Mouse (Mus musculus) embryonic facial prominence, embryonic 10.5 days (tissue): ENCODE data around the gene Loxl3. TPM values are rescaled to one million over a fixed set of nuclear protein-coding genes. Genes with fewer than 3 reads are reported as not detected.

Source experiments
- DNase-seq: peaks from one replicate; pipeline ENCODE4 v3.0.0-alpha.2; 2017; ENCODE audit warnings: low spot score
- H3K27ac ChIP-seq: fragments of 300-500 bp; sonication (generic); replicated peaks from 2 replicates; pipeline ENCODE4 v1.5.1; 2016; ENCODE audit warnings: mild to moderate bottlenecking
- H3K27me3 ChIP-seq: fragments of 300-500 bp; sonication (generic); replicated peaks from 2 replicates; pipeline ENCODE4 v1.6.1; 2016; ENCODE audit warnings: low read depth, mild to moderate bottlenecking; ENCODE audit not compliant: poor library complexity, severe bottlenecking
- H3K36me3 ChIP-seq: fragments of 300-500 bp; sonication (generic); replicated peaks from 2 replicates; pipeline ENCODE4 v1.6.1; 2016; ENCODE audit warnings: mild to moderate bottlenecking, moderate library complexity
- H3K4me1 ChIP-seq: fragments of 300-500 bp; sonication (generic); 2 replicates; pipeline ENCODE4 v1.6.1; 2016
- H3K4me3 ChIP-seq: fragments of 300-500 bp; sonication (generic); 2 replicates; pipeline ENCODE4 v1.5.1; 2016; ENCODE audit warnings: mild to moderate bottlenecking, moderate library complexity
- H3K9me3 ChIP-seq: fragments of 300-500 bp; sonication (generic); 2 replicates; pipeline ENCODE4 v1.6.1; 2016; ENCODE audit warnings: mild to moderate bottlenecking
- WGBS: fragments of 180-500 bp; shearing (Covaris S2); methylation state at CpG from one replicate; pipeline ENCODE4 v1.1.7; 2016; 5-methylcytosine and 5-hydroxymethylcytosine counted together
- polyA plus RNA-seq: library from polyadenylated mRNA; unstranded; fragments of >200 nt; fragmentation: Nextera tagmentation; extraction: Ambion mirVana; gene quantifications from 2 replicates; pipeline ENCODE4 v1.2.1, GENCODE M21; 2016

Gene Loxl3
- polyA plus RNA-seq, 1 experiment from 2014 or later = 11.4 TPM

- Histone ChIP-seq H3K4me3 (no peak overlapping the region), H3K27me3 (peaks cover 100% of the 10 kb centered on the region), H3K36me3 (no peaks in the 10 kb centered on the region), H3K9me3 (no peaks in the 10 kb centered on the region), H3K4me1 (peaks cover 38% of the 10 kb centered on the region), H3K27ac (no peak overlapping the region)
- no peak for DNase-seq
- WGBS = 37% methylated on average over 8 of the region's 8 CpGs
Observed at GRCm38 (mm10) chr6:83065995-83066394, 32.0 kb downstream of the Loxl3 start.

DNA sequence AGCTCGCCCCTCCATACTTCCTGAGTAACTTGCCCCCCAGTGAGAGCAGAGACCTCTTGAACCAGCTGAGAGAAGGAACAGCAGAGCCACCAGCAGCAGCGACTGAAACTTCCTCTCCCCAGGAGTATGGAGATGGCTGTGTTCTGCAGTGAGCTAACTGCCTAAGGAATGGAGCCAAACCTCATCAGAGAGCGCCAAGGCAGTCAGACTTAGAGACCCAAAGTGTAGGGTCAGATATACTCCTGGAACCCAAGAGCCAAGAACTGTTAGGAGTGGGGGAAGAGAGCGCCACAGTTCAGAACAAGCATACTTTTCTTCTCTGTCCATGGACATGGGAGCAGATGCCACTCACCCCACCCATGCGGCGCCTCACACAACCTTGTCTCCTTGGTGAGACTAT is 32.5 kb downstream of the Loxl3 start:
- Histone ChIP-seq H3K27ac (no peak overlapping the region), H3K36me3 (no peaks in the 10 kb centered on the region), H3K4me1 (peaks cover 42% of the 10 kb centered on the region), H3K9me3 (no peaks in the 10 kb centered on the region), H3K4me3 (no peak overlapping the region), H3K27me3 (peaks cover 100% of the 10 kb centered on the region)
- DNase-seq = no peak
- 28% methylated on average over 6 of the region's 6 CpGs for WGBS

GRCm38 (mm10) chr6:83068221-83068620 is 34.2 kb downstream of the Loxl3 start:
- no peaks in the 10 kb centered on the region for H3K9me3 ChIP-seq
- H3K36me3 ChIP-seq = no peaks in the 10 kb centered on the region
- peaks cover 47% of the 10 kb centered on the region for H3K4me1 ChIP-seq
- H3K4me3 ChIP-seq = peak overlapping the region; percentile 51
- peaks cover 100% of the 10 kb centered on the region for H3K27me3 ChIP-seq
- WGBS = 2% methylated on average over 8 of the region's 8 CpGs
- no peak overlapping the region for H3K27ac ChIP-seq
- no peak for DNase-seq

DNA sequence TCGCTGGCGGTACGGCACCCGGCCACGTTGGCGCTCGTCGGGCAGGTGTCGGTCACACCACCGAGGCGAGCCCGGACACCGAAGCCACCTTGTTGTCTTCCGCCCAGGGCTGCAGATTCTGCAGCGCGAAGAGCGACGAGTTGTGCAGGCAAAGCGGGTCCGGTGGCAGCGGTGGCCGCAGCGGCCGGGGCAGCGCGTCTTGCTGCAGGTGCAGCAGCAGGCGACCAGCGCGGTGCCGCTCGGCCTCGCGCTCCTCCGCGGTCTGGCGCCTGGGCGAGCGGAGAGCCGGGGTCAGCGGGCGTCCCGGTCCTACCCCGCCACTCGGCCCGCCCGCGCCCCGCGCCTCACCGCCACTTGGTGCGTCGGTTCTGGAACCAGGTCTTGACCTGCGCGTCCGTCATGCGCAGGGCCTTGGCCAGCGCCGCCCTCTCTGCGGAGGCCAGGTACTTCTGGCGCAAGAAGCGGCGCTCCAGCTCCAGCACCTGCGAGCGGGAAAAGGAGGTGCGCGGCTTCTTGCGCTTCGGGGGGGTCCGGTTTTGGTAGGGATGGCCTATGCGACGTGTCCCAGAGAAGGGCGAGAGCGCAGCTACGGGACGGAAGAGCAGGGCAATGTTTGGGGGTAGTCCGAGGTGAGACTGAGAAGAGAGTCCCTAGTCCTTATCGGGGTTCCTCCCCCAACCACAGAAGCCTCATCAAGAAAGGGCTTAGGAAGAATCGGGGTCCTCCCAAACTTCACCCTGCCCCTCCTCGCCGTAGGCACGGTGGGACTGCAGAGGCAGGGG is 34.9 kb downstream of the Loxl3 start:
- H3K27me3 ChIP-seq = peaks cover 100% of the 10 kb centered on the region
- H3K36me3 ChIP-seq = no peaks in the 10 kb centered on the region
- no peaks in the 10 kb centered on the region for H3K9me3 ChIP-seq
- 0 out of 2 replicates have a peak overlapping the region, but pooled peaks have one; percentile 14 for H3K27ac ChIP-seq
- H3K4me1 ChIP-seq = peaks cover 47% of the 10 kb centered on the region
- peak overlapping the region; percentile 51 for H3K4me3 ChIP-seq
- DNase-seq = peak; percentile 67
- WGBS = under 1% methylated on average over 81 of the region's 81 CpGs

GRCm38 (mm10) chr6:83069488-83070246 is 35.7 kb downstream of the Loxl3 start:
- 1% methylated on average over 69 of the region's 69 CpGs for WGBS
- peaks cover 43% of the 10 kb centered on the region for H3K4me1 ChIP-seq
- H3K4me3 ChIP-seq = peak overlapping the region; percentile 51
- peaks cover 100% of the 10 kb centered on the region for H3K27me3 ChIP-seq
- peak overlapping the region; percentile 24; the same call in 1 of the 2 replicates for H3K27ac ChIP-seq
- H3K36me3 ChIP-seq = no peaks in the 10 kb centered on the region
- peak; percentile 72 for DNase-seq
- H3K9me3 ChIP-seq = no peaks in the 10 kb centered on the region

DNA sequence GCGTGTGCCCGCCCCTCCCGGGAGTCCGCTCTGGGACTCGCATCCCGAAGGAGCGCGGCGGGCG is 36.1 kb downstream of the Loxl3 start, which contains the start of gene Tlx2:
Gene Tlx2 (minus strand): TSS at position 47 of the 64 bp plus-strand sequence.
- H3K4me1 ChIP-seq = peaks cover 43% of the 10 kb centered on the region
- H3K9me3 ChIP-seq = no peaks in the 10 kb centered on the region
- H3K36me3 ChIP-seq = no peaks in the 10 kb centered on the region
- DNase-seq = no peak
- peak within 1 kb of the TSS; percentile 51 for H3K4me3 ChIP-seq
- 0% methylated on average over 10 of the region's 10 CpGs for WGBS
- peaks cover 100% of the 10 kb centered on the region for H3K27me3 ChIP-seq
- H3K27ac ChIP-seq = peak within 1 kb of the TSS; percentile 24; the same call in 1 of the 2 replicates

GRCm38 (mm10) chr6:83070311-83071219 is 36.6 kb downstream of the Loxl3 start:
- DNase-seq = peak; percentile 77
- under 1% methylated on average over 52 of the region's 58 CpGs for WGBS
- peak overlapping the region; percentile 24; the same call in 1 of the 2 replicates for H3K27ac ChIP-seq

DNA sequence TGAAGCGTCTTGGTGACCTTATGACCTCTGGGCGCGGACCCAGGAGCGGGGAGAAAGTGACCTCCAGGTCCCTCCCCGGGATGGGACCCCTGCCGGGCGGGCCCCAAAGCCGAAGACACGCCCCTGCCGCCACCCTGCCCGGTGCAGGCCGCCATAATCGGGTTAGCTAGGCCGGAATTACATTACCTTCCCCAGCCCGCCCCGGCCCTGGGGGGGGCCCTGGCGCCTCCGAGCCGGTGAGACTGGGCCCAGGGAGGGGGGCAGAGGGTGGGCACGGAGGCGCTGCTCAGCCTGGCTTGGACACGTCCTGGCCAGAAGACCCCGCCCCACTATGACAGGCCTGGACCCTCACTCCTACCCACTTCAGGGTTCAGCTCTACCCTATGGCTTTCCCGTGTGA is 37.2 kb downstream of the Loxl3 start:
- Histone ChIP-seq H3K4me3 (peak overlapping the region; percentile 51), H3K36me3 (no peaks in the 10 kb centered on the region), H3K27me3 (peaks cover 100% of the 10 kb centered on the region), H3K4me1 (peaks cover 41% of the 10 kb centered on the region), H3K27ac (no peak overlapping the region), H3K9me3 (no peaks in the 10 kb centered on the region)
- under 1% methylated on average over 24 of the region's 24 CpGs for WGBS
- peak; percentile 63 for DNase-seq

More at GRCm38 (mm10) chr6:83070311-83071219, 36.6 kb downstream of the Loxl3 start:
- H3K4me1 ChIP-seq = peaks cover 43% of the 10 kb centered on the region
- H3K4me3 ChIP-seq = peak overlapping the region; percentile 51
- peaks cover 100% of the 10 kb centered on the region for H3K27me3 ChIP-seq
- H3K36me3 ChIP-seq = no peaks in the 10 kb centered on the region
- H3K9me3 ChIP-seq = no peaks in the 10 kb centered on the region

- no peak for DNase-seq
- 20% methylated on average over 2 of the region's 2 CpGs for WGBS
- Histone ChIP-seq H3K4me1 (peaks cover 40% of the 10 kb centered on the region), H3K36me3 (peaks cover 2% of the 10 kb centered on the region), H3K9me3 (no peaks in the 10 kb centered on the region), H3K27ac (no peak overlapping the region), H3K27me3 (peaks cover 78% of the 10 kb centered on the region), H3K4me3 (no peak overlapping the region)
Observed at GRCm38 (mm10) chr6:83074979-83075378, 41.0 kb downstream of the Loxl3 start.

- Histone ChIP-seq H3K9me3 (no peaks in the 10 kb centered on the region), H3K27me3 (peaks cover 71% of the 10 kb centered on the region), H3K4me3 (peak within 1 kb of the TSS; percentile 87), H3K27ac (peak within 1 kb of the TSS; percentile 95), H3K36me3 (peaks cover 30% of the 10 kb centered on the region), H3K4me1 (peaks cover 21% of the 10 kb centered on the region)
- DNase-seq = peak; percentile 81
- under 1% methylated on average over 54 of the region's 54 CpGs for WGBS
Observed at GRCm38 (mm10) chr6:83077630-83078323, 43.8 kb downstream of the Loxl3 start, which contains the start of gene Pcgf1. Pcgf1 (plus strand) TSS chr6:83077869.

DNA sequence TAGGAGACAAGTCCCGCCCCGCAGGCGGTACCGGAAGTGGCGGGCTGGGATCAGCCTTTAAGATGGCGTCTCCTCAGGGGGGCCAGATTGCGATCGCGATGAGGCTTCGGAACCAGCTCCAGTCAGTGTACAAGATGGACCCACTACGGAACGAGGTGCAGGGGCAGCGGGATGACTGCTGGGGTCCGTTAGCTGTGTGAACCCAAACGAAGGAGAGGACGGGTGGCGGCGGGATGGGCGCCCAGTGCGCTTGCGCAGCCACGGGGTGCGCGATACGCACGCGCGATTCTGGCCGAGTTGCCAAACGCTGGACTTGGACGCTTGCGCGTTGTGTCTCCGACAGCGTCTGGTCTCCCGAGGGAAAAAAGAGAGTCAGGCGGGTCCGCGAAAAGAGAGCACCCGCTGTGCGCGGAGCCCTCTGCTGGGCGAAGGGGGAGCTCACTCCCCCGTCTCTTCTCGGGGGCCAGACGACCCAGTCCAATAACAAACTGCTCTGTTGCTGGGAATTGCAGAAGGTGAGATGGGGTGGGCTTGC is 44.4 kb downstream of the Loxl3 start:
- peak; percentile 99 for DNase-seq
- peaks cover 27% of the 10 kb centered on the region for H3K4me1 ChIP-seq
- under 1% methylated on average over 46 of the region's 46 CpGs for WGBS
- peaks cover 32% of the 10 kb centered on the region for H3K36me3 ChIP-seq
- H3K27me3 ChIP-seq = peaks cover 71% of the 10 kb centered on the region
- H3K4me3 ChIP-seq = peak overlapping the region; percentile 87
- no peaks in the 10 kb centered on the region for H3K9me3 ChIP-seq
- H3K27ac ChIP-seq = peak overlapping the region; percentile 95
